Mouse (Mus musculus): ENCODE results near the gene Dnpep. TPM values are rescaled to one million over a fixed set of nuclear protein-coding genes. Genes with fewer than 3 reads are reported as not detected.

Gene Dnpep
- total and polyA plus RNA-seq, 3 experiments: 35.9 to 59.3 TPM; not detected in 1

DNA sequence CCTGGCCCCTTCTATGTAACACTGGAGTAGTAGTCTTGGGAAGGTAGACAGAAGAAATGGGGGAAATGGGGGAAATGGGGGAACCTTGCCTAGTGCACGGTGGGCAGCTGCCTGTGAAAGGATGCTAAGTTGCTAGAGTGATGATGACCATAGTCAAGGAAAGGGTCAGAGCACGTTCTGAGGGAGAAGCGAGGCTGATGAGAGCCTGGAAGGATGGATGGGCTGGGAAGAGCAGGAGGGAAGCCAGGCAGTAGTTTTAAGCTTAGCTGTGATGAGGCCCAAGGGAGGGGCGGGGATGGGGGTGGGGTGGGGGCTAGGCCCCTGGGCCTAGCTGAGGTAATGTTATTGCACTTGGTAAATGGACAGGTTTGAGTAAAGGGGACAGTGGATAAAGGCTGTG lies 43.3 kb upstream of the Dnpep start:
- Histone ChIP-seq H3K4me1 (ENCODE audit: control insufficient read depth in 1 of 2, insufficient read depth in 2 of 2, low read length in 2 of 2) (peaks cover 0 to 12% of the 10 kb centered on the region in 2 experiments; a peak in 3 of 4 replicates), H3K27ac (ENCODE audit: control insufficient read depth, low read depth, low read length) (no peak overlapping the region), H3K9me3 (replicated peaks; ENCODE audit: insufficient read depth, low read length) (no peaks in the 10 kb centered on the region), H3K9ac (ENCODE audit: control insufficient read depth, low read depth, low read length, poor library complexity, severe bottlenecking) (no peak overlapping the region), H3K4me3 (ENCODE audit: control insufficient read depth in 1 of 2, insufficient read depth in 1 of 2, low read depth in 2 of 2, low read length in 2 of 2) (no peak overlapping the region), H3K79me2 (ENCODE audit: control insufficient read depth, insufficient read depth, low read length, poor library complexity) (no peaks in the 10 kb centered on the region), H3K36me3 (ENCODE audit: control insufficient read depth in 1 of 2, insufficient read depth in 2 of 2, low read length in 2 of 2) (peaks cover 0 to 3% of the 10 kb centered on the region in 2 experiments; a peak in 2 of 4 replicates), H3K27me3 (ENCODE audit: control insufficient read depth in 1 of 2, insufficient read depth in 2 of 2, low read length in 2 of 2) (no peaks in the 10 kb centered on the region)
- TF ChIP-seq MAX (IDR thresholded peaks at IDR 0.05; ENCODE audit: low read length) (no peak), E2F4 (IDR thresholded peaks at IDR 0.05; ENCODE audit: borderline replicate concordance, low read depth, low read length) (no peak), SIN3A (IDR thresholded peaks at IDR 0.05; ENCODE audit: low read length) (no peak), POLR2AphosphoS2 (IDR thresholded peaks at IDR 0.05; ENCODE audit: low read length) (no peak), USF1 (IDR thresholded peaks at IDR 0.05; ENCODE audit: low read depth, low read length) (no peak), MXI1 (IDR thresholded peaks at IDR 0.05; ENCODE audit: low read depth, low read length) (no peak), NRF1 (IDR thresholded peaks at IDR 0.05; ENCODE audit: insufficient read depth, low read depth, low read length, poor library complexity, severe bottlenecking) (no peak), JUND (IDR thresholded peaks at IDR 0.05; ENCODE audit: low read depth, low read length) (no peak), GATA1 (IDR thresholded peaks at IDR 0.05; ENCODE audit: low read depth, low read length) (no peak), TBP (IDR thresholded peaks at IDR 0.05; ENCODE audit: low read depth, low read length) (no peak), CTCF (IDR thresholded peaks at IDR 0.05 in 2 of 3, conservative IDR thresholded peaks at IDR 0.05 in 1 of 3; ENCODE audit: control insufficient read depth in 1 of 3, insufficient read depth in 1 of 3, low read depth in 2 of 3, low read length in 3 of 3, poor library complexity in 1 of 3, severe bottlenecking in 1 of 3) (no peak), CHD1 (IDR thresholded peaks at IDR 0.05; ENCODE audit: low read depth, low read length) (no peak), MYB (IDR thresholded peaks at IDR 0.05; ENCODE audit: low read depth, low read length) (no peak), TCF12 (IDR thresholded peaks at IDR 0.05; ENCODE audit: low read depth, low read length) (no peak), SMC3 (IDR thresholded peaks at IDR 0.05; ENCODE audit: low read depth, low read length) (no peak)
- DNase-seq (ENCODE audit: low read depth, low spot score): no peak

DNA sequence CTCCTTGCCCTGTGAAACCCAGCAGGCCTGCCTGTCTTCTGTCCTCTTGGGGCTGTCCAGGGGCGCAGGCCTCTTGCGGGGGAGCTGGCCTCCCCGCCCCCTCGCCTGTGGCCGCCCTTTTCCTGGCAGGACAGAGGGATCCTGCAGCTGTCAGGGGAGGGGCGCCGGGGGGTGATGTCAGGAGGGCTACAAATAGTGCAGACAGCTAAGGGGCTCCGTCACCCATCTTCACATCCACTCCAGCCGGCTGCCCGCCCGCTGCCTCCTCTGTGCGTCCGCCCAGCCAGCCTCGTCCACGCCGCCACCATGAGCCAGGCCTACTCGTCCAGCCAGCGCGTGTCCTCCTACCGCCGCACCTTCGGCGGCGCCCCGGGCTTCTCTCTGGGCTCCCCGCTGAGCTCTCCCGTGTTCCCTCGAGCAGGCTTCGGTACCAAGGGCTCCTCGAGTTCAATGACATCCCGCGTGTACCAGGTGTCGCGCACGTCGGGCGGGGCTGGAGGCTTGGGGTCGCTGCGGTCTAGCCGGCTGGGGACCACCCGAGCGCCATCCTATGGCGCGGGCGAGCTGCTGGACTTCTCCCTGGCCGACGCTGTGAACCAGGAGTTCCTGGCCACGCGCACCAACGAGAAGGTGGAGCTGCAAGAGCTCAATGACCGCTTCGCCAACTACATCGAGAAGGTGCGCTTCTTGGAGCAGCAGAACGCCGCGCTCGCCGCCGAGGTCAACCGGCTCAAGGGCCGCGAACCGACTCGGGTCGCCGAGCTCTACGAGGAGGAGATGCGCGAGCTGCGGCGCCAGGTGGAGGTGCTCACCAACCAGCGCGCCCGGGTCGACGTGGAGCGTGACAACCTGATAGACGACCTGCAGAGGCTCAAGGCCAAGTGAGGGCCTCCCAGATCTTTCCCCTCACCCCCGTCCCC lies 42.6 kb upstream of the Dnpep start, which contains the start of gene Des:
Des (plus strand) TSS at position 218 of the 920 bp plus-strand sequence.
- peaks cover 0 to 3% of the 10 kb centered on the region in 2 experiments; a peak in 2 of 4 replicates for H3K36me3 ChIP-seq (ENCODE audit: control insufficient read depth in 1 of 2, insufficient read depth in 2 of 2, low read length in 2 of 2)
- no peak within 1 kb of the TSS for H3K4me3 ChIP-seq (ENCODE audit: control insufficient read depth in 1 of 2, insufficient read depth in 1 of 2, low read depth in 2 of 2, low read length in 2 of 2)
- no peaks in the 10 kb centered on the region for H3K79me2 ChIP-seq (ENCODE audit: control insufficient read depth, insufficient read depth, low read length, poor library complexity)
- H3K9me3 ChIP-seq (replicated peaks; ENCODE audit: insufficient read depth, low read length): no peaks in the 10 kb centered on the region
- no peaks in the 10 kb centered on the region for H3K27me3 ChIP-seq (ENCODE audit: control insufficient read depth in 1 of 2, insufficient read depth in 2 of 2, low read length in 2 of 2)
- TF ChIP-seq SIN3A (IDR thresholded peaks at IDR 0.05; ENCODE audit: low read length) (no peak), NELFE (IDR thresholded peaks at IDR 0.05; ENCODE audit: low read depth, low read length) (no peak), JUND (IDR thresholded peaks at IDR 0.05; ENCODE audit: low read depth, low read length) (no peak), POLR2AphosphoS2 (IDR thresholded peaks at IDR 0.05; ENCODE audit: low read length) (no peak), KAT2A (conservative IDR thresholded peaks at IDR 0.05; ENCODE audit: low read depth, low read length) (no peak), ETS1 (IDR thresholded peaks at IDR 0.05; ENCODE audit: low read depth, low read length) (no peak), MAFK (IDR thresholded peaks at IDR 0.05; ENCODE audit: borderline replicate concordance, low read depth, low read length) (no peak), RAD21 (IDR thresholded peaks at IDR 0.05; ENCODE audit: low read depth, low read length) (no peak), ZC3H11A (IDR thresholded peaks at IDR 0.05; ENCODE audit: low read depth, low read length) (no peak), CHD2 (IDR thresholded peaks at IDR 0.05; ENCODE audit: low read length) (no peak), ZKSCAN1 (IDR thresholded peaks at IDR 0.05; ENCODE audit: low read depth, low read length) (no peak)
- H3K4me1 ChIP-seq (ENCODE audit: control insufficient read depth in 1 of 2, insufficient read depth in 2 of 2, low read length in 2 of 2): peaks cover 0 to 12% of the 10 kb centered on the region in 2 experiments; a peak in 3 of 4 replicates
- no peak within 1 kb of the TSS for H3K27ac ChIP-seq (ENCODE audit: control insufficient read depth, low read depth, low read length)
- H3K9ac ChIP-seq (ENCODE audit: control insufficient read depth, low read depth, low read length, poor library complexity, severe bottlenecking): no peak within 1 kb of the TSS
- no peak for DNase-seq (ENCODE audit: low read depth, low spot score)

Measured in MEL (cell line).